Mouse (Mus musculus) urinary bladder, postnatal 36 days (tissue): ENCODE data around the gene Bmp2k.
A peak's percentile ranks its signal among the peaks of the same experiment; 100 is the strongest.

ENCODE experiments used
- DNase-seq, 2 experiments: peaks; one replicate each; pipeline ENCODE4 v3.0.0; 2022; ENCODE audit warnings: low spot score in 2 of 2, mixed read lengths in 1 of 2

Gene Bmp2k

DNA sequence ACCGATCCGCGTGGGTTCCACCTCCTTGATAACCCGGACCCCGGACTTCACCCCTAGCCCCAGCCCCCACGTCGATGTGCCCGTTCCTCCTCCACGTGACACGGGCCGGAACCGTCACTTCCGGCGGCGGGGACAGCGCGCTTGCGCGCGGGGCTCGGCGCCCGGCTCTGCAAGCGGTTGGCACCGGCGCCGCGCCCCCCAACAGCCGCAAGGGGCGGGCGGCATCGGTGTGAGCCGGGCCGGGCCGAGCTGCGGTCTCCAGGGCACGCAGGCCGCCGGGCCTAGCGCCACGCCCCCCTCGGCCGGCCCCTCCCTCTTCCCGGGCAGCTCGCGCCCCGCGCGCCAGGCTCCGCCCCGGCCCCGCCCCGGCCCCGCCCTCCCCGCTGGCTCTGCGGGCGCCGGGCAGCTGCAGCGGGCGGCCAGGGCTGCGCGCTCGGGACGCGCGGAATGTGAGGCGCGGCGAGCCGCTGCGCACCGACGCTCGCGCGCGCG lies at the start of gene Bmp2k:
TSS of gene Bmp2k (plus strand) at position 380 of the 492 bp plus-strand sequence.
- peak; percentile 77 to 86 for DNase-seq

DNA sequence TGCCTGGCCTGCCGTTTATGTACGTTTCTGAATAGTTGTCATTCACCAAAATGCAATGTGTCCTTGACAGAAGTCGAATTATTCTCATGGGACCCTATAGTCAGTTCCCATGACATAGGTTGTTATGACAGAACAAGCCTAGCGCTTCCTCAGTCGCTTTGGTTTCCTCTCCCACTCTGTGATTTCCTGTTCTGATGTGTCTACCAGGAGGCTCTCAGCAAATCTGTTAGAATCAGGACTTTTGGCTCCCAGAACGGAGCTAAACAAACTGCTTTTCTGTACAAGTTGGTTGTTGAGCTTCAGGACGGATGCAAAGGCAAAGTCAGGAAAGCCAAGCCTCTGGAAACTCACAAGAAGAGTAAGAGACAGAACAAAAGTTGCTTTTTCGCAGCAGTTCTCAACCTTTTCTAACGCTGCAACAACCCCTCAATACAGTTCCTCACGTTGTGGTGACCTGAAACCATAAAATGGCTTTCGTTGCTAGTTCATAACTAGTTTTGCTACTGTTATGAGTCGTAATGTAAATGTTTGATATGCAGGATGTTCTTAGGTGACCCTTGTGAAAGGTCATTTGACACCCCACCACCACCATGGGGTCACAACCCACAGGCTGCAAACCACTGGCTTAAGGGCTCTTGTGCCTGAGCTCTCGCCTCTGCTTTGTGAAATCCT lies 48.5 kb upstream of the Bmp2k start:
- DNase-seq: no peak

DNA sequence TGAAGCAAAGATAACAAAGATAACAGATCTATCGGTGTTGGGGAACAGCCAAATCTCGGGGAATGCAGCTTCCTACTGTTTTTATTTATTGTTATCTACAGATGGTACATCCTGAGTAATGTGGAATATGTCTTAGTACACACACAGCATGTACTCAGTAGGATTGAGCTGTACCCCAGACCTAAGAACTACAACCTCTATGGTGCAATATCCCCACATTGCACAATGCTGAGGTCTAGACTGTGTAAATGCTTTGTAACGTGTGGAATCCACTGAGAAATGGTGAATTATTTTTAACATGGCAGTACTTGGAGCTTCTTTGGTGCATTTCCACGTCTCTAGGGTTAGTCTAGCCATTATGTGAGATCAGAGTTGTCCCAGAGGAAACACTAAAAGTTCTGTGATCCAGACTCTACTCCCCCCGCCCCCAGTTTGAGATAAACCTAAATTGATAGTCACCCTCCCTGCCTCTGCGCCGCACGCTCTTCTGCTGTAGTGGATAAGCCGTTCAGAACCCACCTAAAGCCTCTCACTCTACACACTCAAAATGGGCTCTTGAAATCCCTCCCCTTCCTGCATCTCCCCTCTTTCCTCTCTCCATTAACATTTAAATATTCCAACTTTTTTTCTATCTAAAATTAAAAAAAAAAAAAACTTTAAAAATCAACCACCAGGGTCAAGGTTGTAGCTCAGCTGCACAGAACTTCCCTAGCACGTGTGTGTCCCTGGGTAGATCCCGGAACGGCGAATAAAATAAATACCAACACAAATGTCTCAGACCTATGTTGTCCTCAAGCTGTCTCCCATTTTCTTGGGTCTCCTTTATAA lies 47.4 kb upstream of the Bmp2k start:
- DNase-seq: no peak

DNA sequence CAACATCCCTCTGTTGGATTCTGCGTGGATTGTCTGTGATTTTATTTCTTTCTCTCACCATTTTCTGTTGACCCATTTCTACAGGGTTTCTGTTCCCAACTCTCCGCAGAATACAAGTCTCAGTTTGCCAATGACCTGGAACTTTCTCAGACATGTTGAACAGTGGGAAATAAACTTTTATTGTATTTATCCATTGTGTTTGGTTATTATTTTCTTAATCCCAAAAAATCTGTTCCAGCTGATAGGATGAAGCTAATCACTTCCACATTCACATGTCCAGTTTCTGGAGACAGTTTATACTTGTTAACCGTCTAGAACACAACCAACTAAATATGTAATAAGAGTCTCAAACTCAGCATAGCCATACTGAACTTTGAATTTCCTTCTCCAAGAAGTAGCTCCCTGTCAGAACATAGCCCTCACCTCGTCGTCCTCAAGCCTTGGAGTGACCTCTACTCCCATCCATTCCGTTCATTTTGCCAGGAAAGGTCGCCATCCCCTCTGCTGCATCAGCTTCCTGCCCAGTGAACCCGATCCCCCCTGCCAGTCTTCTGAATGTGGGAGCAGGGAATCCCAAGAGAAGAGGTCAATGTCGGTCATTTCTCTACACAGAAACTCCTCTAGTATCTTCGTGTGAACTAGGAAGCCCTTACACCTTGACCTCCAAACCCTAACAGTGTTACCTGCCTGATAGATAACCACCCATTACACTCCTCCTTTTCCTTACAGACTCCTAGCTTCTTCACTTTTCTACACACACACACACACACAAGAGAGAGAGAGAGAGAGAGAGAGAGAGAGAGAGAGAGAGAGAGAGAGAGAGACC lies 46.6 kb upstream of the Bmp2k start:
- no peak for DNase-seq

DNA sequence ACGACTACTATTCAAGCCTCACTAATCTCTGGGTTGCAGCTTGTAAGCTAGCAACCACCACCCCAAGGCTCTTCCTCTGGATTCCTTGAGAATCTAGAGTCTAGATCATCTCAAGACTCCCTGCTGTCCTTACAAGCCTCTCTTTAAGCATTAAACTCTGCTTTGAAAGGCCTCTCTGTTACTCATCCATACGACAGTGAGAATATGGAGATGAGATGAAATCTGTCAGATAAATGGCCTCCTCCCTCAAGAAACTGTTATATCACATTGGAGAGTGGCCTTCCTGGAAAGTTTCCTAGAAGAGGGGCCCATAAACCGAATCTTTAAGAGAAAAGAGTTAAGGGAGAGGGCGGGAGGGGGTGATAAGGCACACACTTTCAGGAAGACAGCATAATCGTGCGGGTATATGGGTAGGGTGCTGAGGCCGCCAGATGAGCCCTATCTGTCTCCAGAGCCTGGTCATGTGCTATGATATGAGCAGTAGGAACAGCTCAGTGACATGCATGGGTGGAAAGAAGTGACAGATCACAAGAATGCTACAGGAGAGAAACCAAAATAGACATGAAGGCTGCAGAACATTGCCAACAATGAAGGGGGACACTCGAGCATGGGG lies 45.9 kb upstream of the Bmp2k start:
- no peak for DNase-seq

DNA sequence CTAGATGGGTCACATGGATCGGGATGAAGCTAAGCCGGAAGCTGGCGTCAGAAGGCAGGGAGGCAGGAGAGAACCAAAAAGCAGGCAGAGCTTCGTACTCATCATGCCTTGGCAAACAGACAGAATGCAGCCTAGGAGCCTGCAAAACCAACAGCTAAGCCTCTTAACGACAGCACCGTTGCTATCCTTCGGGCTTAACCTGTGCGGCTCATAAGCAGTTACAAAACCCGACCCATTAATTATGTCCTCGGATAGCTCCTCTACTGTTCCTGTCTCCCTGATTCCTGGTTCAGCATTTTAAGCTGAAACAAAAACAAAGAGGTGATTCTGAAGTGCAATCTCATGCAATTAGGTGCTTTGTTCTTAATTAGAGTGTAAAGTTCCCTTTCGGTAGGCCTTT lies 43.4 kb upstream of the Bmp2k start:
- no peak for DNase-seq

- DNase-seq: no peak
Observed at GRCm38 (mm10) chr5:96954466-96955027, 42.9 kb upstream of the Bmp2k start.

DNA sequence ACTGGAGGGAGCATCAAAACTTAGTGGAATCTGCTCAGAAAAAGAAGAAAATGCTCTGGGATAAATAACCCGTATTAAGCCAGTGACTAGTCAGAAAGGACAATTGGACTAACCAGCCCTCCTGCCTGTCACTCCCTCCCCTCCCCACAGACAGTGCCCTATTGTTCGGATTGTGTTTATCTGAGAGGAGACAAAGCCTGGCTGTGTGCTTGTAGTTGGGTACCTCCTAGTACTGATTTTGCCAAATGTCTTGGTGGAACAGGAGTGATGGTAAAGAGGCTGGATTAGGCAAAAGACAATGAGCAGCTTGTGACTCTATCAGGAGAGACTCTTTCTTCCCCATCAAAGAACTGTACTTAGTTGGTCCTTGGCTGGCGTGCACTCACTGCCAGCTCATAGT lies 40.6 kb upstream of the Bmp2k start:
- no peak for DNase-seq

DNA sequence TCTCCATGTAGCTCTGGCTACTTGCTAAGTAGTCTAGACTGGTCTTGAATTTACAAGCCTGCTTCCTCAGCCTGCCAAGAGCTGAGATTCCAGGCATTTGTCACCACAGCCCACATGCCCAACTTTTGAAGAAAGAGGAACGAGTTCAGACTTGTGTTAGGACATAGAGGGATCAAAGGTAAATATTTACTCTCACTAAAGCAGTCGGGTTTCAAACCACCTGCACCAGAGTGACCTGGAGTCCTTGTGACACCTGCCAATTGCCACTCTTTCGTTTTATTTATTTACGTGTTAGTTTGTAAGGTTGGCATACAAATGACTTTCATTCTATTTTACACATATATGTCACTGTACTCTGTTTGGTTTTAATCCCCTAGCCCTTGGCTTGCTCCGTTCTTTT lies 36.4 kb upstream of the Bmp2k start:
- DNase-seq: no peak

DNA sequence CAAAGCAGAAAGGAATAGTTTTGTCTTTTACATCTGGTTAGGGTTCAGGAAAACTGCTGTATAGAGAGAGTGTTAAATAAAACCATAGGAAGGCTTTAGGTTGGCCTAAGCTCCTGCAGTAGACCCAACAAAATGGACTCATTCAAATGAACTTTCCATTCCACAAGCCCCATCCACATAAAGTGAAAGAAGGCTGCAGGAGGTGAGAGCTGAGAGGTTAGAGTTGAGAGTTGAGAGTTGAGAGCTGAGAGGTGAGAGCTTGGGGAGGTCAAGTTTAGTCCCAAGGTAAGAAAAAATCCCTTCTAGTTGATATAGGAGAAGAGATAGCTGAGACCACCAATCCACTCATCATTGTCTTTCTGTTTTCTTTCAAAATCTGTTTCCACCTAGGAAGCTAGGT lies 35.6 kb upstream of the Bmp2k start:
- DNase-seq: no peak

DNA sequence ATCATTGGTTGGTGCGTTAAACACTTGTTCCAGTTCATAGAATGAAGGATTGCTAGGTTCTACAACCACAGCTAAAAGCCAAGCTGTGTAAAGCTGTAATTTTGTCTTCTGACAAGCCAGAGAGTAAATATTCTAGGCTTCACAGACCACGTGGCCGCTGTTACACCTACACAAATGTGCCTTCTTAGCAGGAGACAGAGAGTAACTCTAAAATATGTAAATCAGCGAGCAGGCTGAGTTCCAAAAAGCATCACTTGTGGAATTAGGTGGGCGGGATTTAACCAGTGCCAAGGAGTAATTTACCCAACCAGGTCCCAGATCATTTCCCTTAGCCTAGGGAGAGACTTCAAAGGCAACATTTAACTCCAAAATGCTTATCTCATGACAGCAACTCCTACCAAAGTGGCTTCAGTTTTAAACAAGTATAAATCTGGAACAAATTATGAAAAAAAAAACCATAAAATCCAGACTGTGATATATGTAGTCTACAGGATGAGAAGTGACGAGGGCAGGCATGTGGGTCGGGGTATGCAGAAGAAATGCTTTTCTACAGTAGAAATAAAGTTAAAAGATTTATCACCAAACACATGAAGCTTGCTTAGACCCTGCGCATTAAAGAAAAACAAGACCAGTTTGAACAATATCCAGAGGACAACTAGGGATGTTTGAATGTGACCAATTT lies 35.1 kb upstream of the Bmp2k start:
- no peak for DNase-seq

DNA sequence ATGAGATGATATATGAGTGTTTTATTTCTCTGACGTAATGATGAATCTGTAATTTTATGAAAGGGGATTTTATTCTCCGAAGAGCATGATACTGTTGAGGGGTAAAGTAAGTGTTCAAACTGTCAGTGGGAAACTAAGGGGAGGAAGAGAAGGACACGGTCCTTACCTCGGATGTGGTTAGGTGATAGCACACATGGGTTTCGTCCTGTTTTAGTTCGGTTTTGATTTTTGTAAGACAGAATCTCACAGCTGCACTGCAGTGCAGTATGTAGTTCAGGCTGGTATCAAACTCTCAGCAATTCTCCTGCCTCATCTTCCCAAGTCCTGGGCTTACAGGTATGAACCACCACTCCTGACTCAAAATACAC lies 34.6 kb upstream of the Bmp2k start:
- DNase-seq: no peak

- DNase-seq: no peak
Observed at GRCm38 (mm10) chr5:96964062-96965028, 33.1 kb upstream of the Bmp2k start.

GRCm38 (mm10) chr5:96965029-96965403 lies 32.5 kb upstream of the Bmp2k start:
- no peak for DNase-seq

DNA sequence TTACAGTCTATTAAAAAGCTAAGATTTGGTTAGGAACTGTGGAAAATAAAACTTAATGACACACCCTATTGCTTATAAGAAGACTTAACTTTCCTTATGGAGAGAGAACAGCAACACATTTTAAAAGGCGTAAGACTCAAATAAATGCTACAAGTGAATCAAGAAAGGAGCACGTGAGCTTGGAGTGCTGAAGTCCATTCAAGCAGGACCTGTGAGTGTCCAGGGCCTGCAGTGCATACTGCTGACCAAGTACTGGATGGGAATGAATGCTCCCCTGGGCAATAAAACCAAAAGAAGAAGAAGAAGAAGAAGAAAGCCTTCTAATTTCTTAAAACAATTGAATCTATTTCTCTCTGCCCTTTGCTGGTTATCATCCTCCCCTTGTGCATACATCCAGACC lies 32.0 kb upstream of the Bmp2k start:
- no peak for DNase-seq

DNA sequence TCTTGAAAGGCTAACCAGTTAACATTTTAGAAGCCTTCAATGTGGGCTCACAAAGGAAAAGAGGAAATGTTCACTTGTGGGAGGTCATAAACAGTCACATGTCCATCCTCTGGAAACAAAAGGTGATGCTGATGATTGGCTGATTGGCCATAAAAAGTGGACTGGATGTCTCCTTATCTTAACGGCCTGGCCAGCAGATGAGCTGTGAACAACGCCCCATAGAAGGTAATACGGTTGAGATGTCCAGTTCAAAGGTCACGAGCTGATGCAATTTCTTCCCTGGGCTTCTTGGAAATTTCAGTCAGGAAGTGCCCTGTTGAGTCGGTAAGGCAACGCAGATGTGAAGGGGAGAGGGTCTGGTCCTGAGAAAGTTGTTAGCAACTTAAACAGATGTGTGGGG lies 28.9 kb upstream of the Bmp2k start:
- DNase-seq: no peak

- DNase-seq: no peak
Observed at GRCm38 (mm10) chr5:96969032-96969431, 28.5 kb upstream of the Bmp2k start.

- DNase-seq: no peak
Observed at GRCm38 (mm10) chr5:96969705-96970471, 27.6 kb upstream of the Bmp2k start.

GRCm38 (mm10) chr5:96970472-96970848 lies 27.0 kb upstream of the Bmp2k start:
- DNase-seq: no peak
